Mouse (Mus musculus) testis, adult 2 months (tissue): ENCODE results near the gene Nr2c2. TPM values are rescaled to one million over a fixed set of nuclear protein-coding genes. Genes with fewer than 3 reads are reported as not detected.

ENCODE experiments used
- H3K27ac ChIP-seq: fragments of 200-500 bp; 2 replicates; pipeline ENCODE4 v1.5.1; 2012; ENCODE audit warnings: low read depth, low read length; ENCODE audit not compliant: control insufficient read depth, insufficient read depth
- H3K27me3 ChIP-seq: fragments of 200-500 bp; 2 replicates; pipeline ENCODE4 v1.6.1; 2012; ENCODE audit warnings: mild to moderate bottlenecking, low read length, moderate library complexity; ENCODE audit not compliant: control insufficient read depth, insufficient read depth
- H3K36me3 ChIP-seq: fragments of 200-500 bp; 2 replicates; pipeline ENCODE4 v1.6.1; 2012; ENCODE audit warnings: mild to moderate bottlenecking, low read length; ENCODE audit not compliant: control insufficient read depth, insufficient read depth
- H3K4me1 ChIP-seq: fragments of 200-500 bp; 2 replicates; pipeline ENCODE4 v1.6.1; 2012; ENCODE audit warnings: low read length; ENCODE audit not compliant: control insufficient read depth, insufficient read depth
- H3K4me3 ChIP-seq: fragments of 200-500 bp; 2 replicates; pipeline ENCODE4 v1.5.1; 2012; ENCODE audit warnings: low read depth, mild to moderate bottlenecking, low read length, moderate library complexity, mixed read lengths; ENCODE audit not compliant: control insufficient read depth
- CTCF ChIP-seq: fragments of 200-500 bp; IDR thresholded peaks from 2 replicates; pipeline ENCODE4 v1.5.1; 2012; ENCODE audit warnings: low read depth, mild to moderate bottlenecking, inconsistent platforms, low read length, moderate library complexity; ENCODE audit not compliant: control insufficient read depth, insufficient read depth, insufficient replicate concordance
- POLR2A ChIP-seq: fragments of 200-500 bp; IDR thresholded peaks from 2 replicates; pipeline ENCODE4 v1.6.1; 2012; ENCODE audit warnings: low read depth, mild to moderate bottlenecking, inconsistent platforms, low read length, moderate library complexity; ENCODE audit not compliant: control insufficient read depth
- polyA plus RNA-seq: library from polyadenylated mRNA; depleted of rRNA; stranded (reverse); fragments of >200 nt; gene quantifications from 2 replicates; pipeline ENCODE4 v1.2.3, GENCODE M21; 2012

Nr2c2 gene
- polyA plus RNA-seq, 1 experiment, result 22.4 TPM

- H3K4me1 ChIP-seq, result peaks cover 3% of the 10 kb centered on the region
- no peaks in the 10 kb centered on the region for H3K36me3 ChIP-seq
- TF ChIP-seq POLR2A, result peak; percentile 88
- no peak for TF ChIP-seq CTCF
- peak overlapping the region; percentile 92 for H3K4me3 ChIP-seq
- no peaks in the 10 kb centered on the region for H3K27me3 ChIP-seq
- peak overlapping the region; percentile 96 for H3K27ac ChIP-seq
These were observed 738 bp downstream of the Nr2c2 start for GRCm38 (mm10) chr6:92091767-92092489.

DNA sequence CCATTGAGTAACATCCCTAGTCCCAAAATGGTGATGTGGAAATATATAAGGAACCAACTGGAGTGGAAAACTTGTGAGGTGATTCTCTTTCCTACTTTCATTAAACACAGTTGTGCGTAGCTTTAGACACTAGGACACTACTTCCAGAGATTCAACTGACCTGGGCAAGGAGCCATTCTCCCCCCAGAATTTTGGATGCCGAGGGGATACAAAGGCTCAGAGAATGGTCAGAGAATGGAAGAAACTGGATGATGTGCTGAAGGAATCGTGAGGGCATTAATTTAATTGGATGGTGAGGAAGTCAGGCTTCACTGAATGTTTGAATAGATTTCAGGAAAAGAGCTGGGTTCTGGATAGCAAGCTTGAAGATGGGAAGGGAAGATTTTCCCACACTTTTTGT lies 1.5 kb downstream of the Nr2c2 start:
- no peak for TF ChIP-seq POLR2A
- no peak for TF ChIP-seq CTCF
- H3K36me3 ChIP-seq, result no peaks in the 10 kb centered on the region
- H3K4me3 ChIP-seq, result peak overlapping the region; percentile 92
- H3K4me1 ChIP-seq, result peaks cover 3% of the 10 kb centered on the region
- H3K27me3 ChIP-seq, result no peaks in the 10 kb centered on the region
- peak overlapping the region; percentile 96 for H3K27ac ChIP-seq

- H3K4me1 ChIP-seq, result peaks cover 3% of the 10 kb centered on the region
- H3K4me3 ChIP-seq, result no peak overlapping the region
- no peak overlapping the region for H3K27ac ChIP-seq
- H3K36me3 ChIP-seq, result no peaks in the 10 kb centered on the region
- no peaks in the 10 kb centered on the region for H3K27me3 ChIP-seq
- TF ChIP-seq CTCF (no peak), POLR2A (no peak)
These were observed 2.7 kb downstream of the Nr2c2 start for GRCm38 (mm10) chr6:92093869-92094268.

DNA sequence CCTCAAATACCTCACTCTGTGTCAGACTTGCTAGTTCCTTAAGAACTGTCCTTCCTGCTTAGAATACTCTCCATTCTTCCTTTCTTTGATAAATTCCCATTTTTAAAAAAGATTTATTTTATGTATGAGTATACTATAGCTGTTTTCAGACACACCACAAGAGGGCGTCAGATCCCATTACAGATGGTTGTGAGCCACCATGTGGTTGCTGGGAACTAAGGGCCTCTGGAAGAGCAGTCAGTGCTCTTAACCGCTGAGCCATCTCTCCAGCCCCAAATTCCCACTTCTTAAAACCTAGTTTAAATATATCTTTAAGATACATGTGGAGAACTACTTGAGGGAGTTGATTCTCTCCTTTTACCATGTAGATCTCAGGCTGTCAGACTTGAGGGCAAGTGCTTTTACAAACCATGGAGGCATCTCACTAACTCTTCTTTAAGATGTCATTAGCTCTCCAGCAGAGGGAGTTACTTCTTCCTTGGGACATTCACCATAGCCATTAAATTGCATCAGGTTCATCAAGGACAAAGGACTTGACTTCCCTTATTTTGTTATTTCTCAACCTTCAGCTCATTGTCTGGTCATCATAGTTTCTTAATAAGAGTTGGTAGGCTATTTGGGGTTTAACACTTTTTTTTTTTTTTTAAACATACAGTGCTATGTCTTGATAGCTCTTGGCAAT lies 9.6 kb downstream of the Nr2c2 start:
- TF ChIP-seq POLR2A (no peak), CTCF (no peak)
- no peak overlapping the region for H3K27ac ChIP-seq
- no peaks in the 10 kb centered on the region for H3K27me3 ChIP-seq
- H3K4me3 ChIP-seq, result no peak overlapping the region
- no peaks in the 10 kb centered on the region for H3K36me3 ChIP-seq
- H3K4me1 ChIP-seq, result no peaks in the 10 kb centered on the region

DNA sequence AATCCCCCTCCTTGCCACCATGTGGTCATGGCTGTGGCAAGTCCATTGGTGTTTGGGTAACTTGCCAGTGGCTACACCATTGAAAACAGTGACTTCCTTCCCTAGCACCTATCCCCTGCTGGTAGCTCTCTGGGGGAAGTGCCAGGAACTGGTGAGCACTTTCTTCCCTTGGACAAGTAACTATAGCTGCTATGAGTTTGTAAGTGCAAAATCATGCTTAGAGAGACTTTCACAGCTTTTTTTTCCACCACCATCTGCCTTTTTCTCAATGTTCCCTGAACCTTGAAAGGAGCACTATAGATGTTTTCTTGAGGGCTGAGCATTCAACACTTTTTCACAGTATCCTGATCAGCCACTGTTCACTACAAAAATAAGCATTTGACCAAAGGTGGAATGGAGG lies 33.4 kb downstream of the Nr2c2 start:
- Histone ChIP-seq H3K36me3 (no peaks in the 10 kb centered on the region; the same call in 1 of the 2 replicates), H3K4me1 (no peaks in the 10 kb centered on the region), H3K4me3 (no peak overlapping the region), H3K27me3 (no peaks in the 10 kb centered on the region), H3K27ac (no peak overlapping the region)
- no peak for TF ChIP-seq POLR2A
- no peak for TF ChIP-seq CTCF

- no peak overlapping the region for H3K27ac ChIP-seq
- no peaks in the 10 kb centered on the region for H3K27me3 ChIP-seq
- TF ChIP-seq POLR2A, result no peak
- no peak for TF ChIP-seq CTCF
- no peaks in the 10 kb centered on the region for H3K4me1 ChIP-seq
- H3K36me3 ChIP-seq, result no peaks in the 10 kb centered on the region; the same call in 1 of the 2 replicates
- H3K4me3 ChIP-seq, result no peak overlapping the region
These were observed 35.8 kb downstream of the Nr2c2 start for GRCm38 (mm10) chr6:92126861-92127468.

- no peak overlapping the region for H3K27ac ChIP-seq
- no peak for TF ChIP-seq CTCF
- no peak for TF ChIP-seq POLR2A
- H3K36me3 ChIP-seq, result no peaks in the 10 kb centered on the region
- H3K4me3 ChIP-seq, result no peak overlapping the region
- no peaks in the 10 kb centered on the region for H3K27me3 ChIP-seq
- H3K4me1 ChIP-seq, result peaks cover 2% of the 10 kb centered on the region; the same call in 1 of the 2 replicates
These were observed 40.3 kb downstream of the Nr2c2 start for GRCm38 (mm10) chr6:92131456-92131855.
